Mouse (Mus musculus): ENCODE measurements at regions not wholly inside any gene's neighbourhood (a gene's known extent, or its start where the extent isn't known, plus 50 kb on each side); places are given as distances from the start of the nearest gene placed in this dataset.

GRCm38 (mm10) chr1:194362298-194362697 lies 255.7 kb upstream of the Plxna2 start:
- TF ChIP-seq CTCF (IDR thresholded peaks at IDR 0.05; ENCODE audit: extremely low read depth, insufficient read length, insufficient replicate concordance, low read depth, low read length) (no peak), POLR2A (IDR thresholded peaks at IDR 0.05; ENCODE audit: low read depth, low read length) (no peak)

Measured in small intestine, adult 2 months (tissue).